Mouse (Mus musculus) kidney, adult 9 months (tissue): ENCODE results near the gene Jpt2.
"Not testable (repeated sequence)": the region's sequence is repeated elsewhere in the genome, so short reads cannot be mapped to it uniquely, and the experiment has no call there.

Experiments
- DNase-seq: peaks from one replicate; pipeline ENCODE4 v3.0.0; 2022

Jpt2 gene

DNA sequence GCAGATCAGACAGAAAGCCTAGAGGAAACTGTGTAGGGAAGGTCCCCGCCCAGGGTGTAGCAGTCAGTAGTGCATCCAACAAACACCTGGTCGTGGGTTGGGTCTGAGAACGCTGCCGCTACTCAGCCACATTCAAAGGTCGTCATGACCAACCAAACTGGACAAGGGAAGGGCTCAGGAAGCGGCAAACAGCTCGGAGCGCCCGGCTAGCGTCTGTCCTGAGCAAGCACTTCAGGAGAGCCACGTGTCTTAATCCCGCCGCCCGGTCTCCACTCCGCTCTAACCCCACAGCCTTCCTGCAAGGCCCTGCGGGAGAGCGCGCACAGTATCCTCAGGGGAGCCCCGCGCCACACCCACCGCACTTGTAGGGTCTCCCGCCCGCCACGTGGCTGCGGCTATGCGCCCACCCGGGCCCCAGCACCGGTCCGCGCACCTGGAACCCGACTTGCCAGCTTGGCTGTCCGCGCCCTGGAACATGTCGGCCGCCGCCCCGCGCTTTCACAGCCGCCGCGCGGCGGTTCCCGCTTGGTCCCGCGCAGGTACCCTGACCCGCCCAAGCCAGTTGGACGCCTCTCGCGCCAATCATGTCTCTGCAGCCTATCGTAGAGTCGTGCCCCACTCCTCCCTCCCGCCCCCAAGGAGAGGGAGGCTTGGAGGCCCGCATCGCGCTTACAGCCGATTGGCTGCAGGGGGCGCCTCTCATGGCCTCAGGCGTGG lies at the start of gene Jpt2:
Jpt2 (minus strand) TSS at position 555 of the 717 bp plus-strand sequence.
- DNase-seq = peak; percentile 99

DNA sequence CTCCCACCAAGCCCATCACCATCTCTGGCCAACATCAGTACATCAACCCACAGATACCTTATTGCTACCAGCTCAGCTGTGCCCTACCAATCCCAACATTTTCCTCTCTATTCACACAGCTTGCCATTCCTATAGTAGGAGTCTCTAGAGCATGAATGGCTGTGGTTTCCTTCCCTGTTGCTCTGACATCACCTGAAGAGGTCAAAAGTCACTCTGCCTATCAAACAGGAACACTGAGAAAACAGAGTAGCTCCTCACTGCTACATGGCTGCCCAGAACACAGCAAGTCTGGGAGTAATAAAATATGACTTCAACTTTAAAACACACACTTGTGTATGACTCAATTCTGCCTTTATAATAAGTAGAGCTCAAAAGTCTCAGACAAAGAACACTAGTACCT lies 47.0 kb upstream of the Jpt2 start:
- no peak for DNase-seq

GRCm38 (mm10) chr17:25005102-25005501 lies 44.6 kb upstream of the Jpt2 start:
- no peak for DNase-seq

- no peak for DNase-seq
Observed at GRCm38 (mm10) chr17:24994721-24995120, 34.2 kb upstream of the Jpt2 start.

DNA sequence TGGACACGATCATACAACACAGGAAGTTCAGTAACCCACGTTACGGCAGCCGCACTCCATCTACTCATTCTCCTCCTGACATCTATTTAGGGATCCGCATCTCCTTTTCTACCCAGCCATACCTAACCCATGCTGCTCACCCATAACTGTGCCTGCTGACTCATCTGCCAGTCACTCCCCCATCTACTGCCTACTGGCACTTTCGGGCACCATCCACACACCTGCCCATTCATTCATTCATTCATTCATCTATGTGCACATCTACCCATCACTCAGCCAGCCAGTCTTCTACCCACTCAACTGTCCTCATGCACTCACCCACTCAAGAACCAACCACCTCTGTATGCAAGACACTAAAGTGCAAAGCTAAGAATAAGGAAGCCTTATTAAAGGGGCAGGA lies 26.7 kb upstream of the Jpt2 start:
- DNase-seq = no peak

DNA sequence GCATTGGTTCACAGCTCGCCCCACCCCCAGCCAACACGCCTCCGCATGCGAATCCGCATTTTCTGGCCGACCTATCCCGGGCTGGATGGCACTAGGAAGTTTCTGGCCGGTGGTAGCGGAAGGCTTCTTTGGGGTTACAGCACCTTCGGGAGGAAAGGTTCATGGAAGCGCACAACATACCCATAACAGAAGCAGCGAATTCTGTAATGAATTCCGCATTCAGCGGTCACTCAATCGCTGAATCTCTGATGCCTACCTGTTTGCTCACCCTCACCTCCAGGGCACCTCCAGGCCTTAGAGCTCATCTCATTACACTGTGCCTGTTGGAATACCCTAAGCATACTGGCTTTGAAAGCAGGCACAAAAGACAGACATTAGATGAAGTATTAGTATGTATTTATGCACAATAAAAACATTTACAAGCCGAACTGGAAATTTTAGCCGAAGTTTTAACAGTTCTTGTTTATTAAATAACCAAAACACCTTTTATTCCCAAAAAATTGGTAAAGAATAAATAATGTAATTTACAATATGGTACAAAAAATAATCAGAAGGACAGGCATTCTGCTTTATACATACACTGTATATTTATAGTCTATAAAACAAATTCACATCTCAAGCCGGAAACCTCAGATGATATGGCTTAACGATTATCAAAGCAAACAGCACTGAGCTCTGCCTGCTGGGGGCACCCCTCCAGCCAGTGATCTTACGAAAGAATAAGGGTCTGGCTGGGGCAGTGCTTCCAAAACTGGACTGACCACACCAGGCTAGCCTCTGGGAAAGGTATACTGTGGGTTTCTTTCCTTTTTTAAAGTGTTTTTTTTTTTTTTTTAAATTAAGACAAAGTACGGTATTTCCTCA lies 595 bp upstream of the Jpt2 start:
- DNase-seq = no peak

GRCm38 (mm10) chr17:24959371-24959770 lies 1.1 kb downstream of the Jpt2 start:
- no peak for DNase-seq

DNA sequence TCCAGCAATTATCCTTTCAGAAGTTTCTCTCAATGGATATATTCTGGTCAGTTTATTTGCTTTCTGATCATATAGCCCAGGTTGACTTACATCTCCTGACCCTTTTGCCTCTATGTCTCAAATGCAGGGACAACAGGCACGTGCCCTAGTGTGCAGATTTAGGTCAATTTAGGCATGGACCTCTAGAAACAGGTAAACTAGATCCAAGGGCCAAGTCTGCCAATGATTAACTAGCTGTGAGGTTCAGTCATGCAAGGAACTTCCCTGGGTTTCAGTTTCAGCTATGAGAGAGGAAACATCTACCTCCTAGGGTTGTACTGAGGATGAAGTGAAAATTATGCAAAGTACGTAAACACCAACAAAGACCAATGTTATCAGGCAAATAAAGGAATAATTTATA lies 7.2 kb downstream of the Jpt2 start:
- DNase-seq = peak; percentile 93

GRCm38 (mm10) chr17:24950671-24951070 lies 9.8 kb downstream of the Jpt2 start:
- no peak for DNase-seq

DNA sequence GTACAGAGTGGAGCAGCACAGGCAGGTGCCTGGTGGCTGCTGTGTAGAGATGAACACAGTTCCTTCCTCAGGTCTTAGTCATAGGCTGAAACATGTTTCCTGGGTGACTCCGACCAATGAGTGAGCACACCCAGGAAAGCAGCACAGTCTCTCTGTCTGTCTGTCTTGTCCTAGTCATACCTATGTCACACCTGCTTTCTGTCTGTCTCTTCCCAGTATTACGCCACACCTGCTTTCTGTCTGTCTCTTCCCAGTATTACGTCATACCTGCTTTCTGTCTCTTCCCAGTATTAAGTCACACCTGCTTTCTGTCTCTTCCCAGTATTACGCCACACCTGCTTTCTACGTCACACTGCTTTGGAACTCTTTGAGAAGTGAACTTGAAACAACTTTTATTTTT lies 12.3 kb downstream of the Jpt2 start:
- DNase-seq = no peak

- DNase-seq = not testable (repeated sequence)
Observed at GRCm38 (mm10) chr17:24943589-24943988, 16.9 kb downstream of the Jpt2 start.

GRCm38 (mm10) chr17:24943036-24943435 lies 17.5 kb downstream of the Jpt2 start:
- no peak for DNase-seq

- DNase-seq = peak; percentile 75
Observed at GRCm38 (mm10) chr17:24942453-24942852, 18.0 kb downstream of the Jpt2 start.

- no peak for DNase-seq
Observed at GRCm38 (mm10) chr17:24937266-24937665, 23.2 kb downstream of the Jpt2 start.

DNA sequence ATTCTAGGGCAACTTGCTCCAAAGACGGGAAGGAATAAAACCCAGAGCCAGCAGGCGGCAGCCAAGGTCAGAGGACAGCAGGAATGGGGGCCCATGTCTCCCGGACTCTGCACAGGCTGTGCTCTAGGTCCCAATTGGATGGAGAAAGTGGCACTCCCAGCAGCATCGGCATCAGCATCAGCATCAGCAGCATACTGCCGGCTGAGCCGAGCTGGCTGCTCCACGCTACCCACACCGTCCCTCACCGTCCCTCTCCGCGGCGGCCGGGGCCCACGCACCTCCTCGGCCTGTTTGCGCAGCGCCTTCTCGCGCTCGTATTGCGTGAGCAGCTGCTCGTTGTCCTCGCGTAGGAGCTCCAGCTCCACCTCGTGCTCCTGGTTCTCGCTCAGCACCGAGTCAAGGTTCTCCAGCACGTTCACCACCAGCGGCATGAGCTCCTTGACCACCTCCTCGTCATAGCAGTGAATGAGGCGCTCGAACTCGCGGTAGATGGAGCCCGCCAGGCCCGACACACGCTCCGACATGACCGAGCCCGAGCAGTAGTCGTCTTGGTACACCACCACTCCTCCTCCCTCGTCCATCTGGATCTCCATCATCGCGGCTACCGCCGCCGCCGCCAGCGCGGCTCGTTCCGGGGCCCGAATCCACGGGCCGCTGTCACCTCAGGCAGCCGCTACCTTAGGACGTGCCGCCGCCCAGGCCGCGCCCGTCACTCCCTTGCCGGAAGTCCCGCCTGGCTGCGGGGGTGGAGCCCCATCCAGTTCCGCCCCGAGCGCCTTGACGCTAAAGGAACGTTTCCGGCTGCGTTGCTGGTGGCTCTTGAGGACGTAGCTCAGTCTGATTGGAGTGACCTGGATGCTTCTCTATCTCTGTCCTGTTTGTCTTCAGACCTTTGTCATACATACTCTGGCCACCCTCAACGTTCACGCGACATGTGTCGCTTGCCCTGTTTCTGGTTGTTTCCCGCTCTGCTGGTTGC lies 23.9 kb downstream of the Jpt2 start, which contains the start of gene Mapk8ip3:
Mapk8ip3 (minus strand) TSS at position 719 of the 979 bp plus-strand sequence.
- DNase-seq = peak; percentile 96

DNA sequence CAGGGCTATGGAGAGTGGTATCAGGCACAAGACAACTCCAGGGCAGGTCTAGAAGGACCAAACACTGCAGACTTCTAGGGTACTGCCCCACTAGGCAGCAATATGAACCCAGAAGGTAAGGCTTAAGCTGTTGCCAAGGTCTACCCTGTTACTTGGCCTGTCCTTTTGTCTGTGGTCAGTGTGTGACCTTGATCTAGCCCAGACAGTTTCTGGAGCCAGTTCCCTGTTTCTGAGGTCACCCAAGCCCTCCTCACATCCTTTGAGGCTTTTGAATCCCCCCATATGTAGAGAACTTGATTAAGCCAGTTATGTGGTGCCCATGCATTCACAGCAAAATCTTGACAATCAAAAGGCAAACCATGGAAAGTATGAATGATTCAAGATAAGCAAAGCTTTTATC lies 24.8 kb downstream of the Jpt2 start:
- no peak for DNase-seq

- DNase-seq = no peak
Observed at GRCm38 (mm10) chr17:24934926-24935325, 25.6 kb downstream of the Jpt2 start.

- DNase-seq = no peak
Observed at GRCm38 (mm10) chr17:24933163-24933562, 27.3 kb downstream of the Jpt2 start.

- peak; percentile 54 for DNase-seq
Observed at GRCm38 (mm10) chr17:24932431-24932830, 28.1 kb downstream of the Jpt2 start.

DNA sequence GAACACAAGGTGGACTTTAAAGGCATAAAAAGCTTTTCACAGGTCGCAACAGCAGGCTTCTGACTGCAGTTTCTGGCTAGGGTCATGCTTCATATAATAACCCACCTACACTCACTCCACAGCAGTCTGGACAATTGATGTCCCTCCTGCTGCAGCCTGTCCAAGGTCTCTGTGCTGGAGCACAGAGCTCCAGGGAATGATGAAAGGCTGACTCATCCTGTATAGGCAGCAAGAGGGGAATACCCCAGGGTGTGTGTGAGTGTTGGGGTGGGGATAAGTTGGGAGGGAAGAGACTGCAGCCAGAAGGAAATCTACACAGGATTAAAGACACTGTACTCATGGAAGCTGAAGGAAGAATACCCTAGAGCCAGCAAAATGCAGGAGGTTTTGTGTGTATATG lies 31.0 kb downstream of the Jpt2 start:
- DNase-seq = no peak

DNA sequence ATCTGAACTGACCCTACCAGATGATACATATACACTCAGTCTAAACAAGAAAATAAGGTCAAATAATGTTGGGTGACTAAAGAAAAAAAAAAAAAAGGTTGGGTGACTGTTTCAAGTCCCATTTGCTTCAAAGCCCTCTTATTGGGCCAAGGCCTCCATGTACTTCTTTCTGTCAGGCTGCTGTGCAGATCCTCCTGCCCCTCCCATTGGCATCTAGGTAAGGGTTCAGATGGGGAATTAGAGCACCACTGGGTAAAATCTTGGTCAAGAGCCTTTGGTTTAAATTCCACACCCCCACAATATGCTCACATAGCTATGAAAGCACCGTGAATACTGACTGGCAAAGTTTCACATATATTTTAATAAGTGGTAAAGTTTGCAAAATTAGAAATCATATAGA lies 37.2 kb downstream of the Jpt2 start:
- no peak for DNase-seq

DNA sequence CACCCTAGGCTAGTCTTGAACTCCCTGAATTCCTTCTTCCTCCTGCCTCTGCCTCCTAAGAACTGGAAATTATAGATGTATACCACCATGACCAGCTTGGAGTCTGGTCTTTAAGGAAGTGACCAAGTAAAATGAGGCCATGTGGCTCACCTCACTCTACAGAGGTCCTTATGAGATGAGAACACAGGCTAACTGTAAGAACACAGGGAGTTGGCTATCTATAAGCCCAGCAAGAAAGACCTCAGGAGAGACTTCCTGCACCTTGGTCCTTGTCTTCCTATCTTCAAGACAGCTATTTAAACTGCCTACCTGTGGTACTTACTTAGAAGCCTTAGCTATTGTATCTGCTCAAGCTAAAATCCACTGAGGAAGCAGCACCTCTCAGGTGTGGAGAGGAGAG lies 46.5 kb downstream of the Jpt2 start:
- no peak for DNase-seq

DNA sequence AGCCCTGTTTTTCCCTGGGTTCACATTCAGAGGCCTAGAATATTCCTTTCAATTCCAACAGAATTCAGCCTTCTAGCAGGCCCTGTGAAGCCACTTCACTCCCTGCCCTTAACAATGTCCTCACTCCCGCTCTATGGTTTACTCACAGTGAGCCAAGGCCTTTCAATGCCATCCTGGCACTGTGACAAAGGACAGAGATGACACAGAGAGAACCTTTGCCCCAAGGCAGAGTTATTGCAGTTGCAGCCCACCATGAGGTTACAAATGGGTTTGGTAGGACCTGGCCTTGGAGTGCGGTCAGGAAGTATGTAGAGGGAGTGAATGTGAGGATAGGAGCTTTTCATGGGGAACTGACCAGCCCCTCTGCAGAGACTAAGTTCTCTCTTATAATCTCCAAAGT lies 52.9 kb downstream of the Jpt2 start:
- no peak for DNase-seq
